Mouse (Mus musculus): Measurements from ENCODE around the gene Minos1.

Minos1 gene

DNA sequence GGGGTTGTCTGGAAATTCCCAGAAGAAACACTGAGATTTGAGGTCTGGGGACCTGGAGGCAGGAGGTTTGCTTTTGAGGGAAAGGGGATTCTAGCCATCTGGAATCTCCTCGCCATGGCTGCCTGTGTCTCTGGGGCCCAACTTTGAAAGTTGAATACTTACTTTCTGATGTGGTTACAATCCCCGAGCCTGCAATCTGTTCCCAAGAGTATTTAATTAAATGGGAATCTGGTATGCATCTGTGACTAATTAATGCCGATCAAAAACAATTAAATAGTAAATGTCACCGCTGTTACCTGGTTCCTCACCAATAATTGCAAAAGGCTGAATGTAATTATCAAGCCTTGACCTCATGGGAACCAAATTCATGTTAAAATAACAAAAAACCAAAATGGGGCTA, 13.7 kb upstream of the Minos1 start:
- no peak for DNase-seq (ENCODE audit: low read depth)

DNA sequence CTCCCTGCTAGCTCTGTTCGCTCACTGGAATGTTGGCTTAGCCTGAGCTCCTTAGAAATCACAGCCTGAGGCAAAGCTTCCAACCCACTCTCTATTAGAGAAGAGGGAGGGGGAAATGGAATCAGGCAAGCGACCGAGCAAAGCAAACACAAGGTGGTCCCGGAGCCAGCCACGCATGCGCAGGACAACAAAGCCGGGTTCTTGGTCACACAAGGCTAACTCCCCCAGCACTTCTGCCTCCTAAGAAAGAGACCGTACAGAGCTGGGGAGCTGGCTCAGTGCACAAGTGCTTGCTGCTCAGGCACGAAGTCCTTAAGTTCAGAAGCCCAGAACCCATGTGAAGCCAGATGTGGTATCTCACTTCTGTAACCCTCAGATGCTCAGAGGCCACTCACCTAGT, 12.1 kb upstream of the Minos1 start:
- no peak for DNase-seq (ENCODE audit: low read depth)

DNA sequence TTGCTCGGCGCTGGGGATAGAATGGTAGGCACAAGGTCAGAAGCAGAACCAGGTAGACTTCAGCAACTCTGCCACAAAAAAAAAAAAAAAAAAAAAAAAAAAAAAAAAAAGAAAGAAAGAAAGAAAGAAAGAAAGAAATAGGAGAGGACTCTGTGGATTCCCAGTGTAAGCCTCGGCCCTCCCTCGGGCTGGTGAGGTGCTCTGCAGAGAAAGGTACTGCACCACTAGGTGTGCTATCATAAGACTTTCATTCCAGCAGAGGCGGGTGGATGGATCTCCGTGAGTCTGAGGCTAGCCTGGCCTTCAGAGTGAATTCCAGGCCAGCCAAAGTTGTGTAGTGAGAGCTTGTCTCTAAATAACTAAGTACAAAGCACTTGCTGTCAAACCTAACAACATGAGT, 10.9 kb upstream of the Minos1 start:
- no peak for DNase-seq (ENCODE audit: low read depth)

DNA sequence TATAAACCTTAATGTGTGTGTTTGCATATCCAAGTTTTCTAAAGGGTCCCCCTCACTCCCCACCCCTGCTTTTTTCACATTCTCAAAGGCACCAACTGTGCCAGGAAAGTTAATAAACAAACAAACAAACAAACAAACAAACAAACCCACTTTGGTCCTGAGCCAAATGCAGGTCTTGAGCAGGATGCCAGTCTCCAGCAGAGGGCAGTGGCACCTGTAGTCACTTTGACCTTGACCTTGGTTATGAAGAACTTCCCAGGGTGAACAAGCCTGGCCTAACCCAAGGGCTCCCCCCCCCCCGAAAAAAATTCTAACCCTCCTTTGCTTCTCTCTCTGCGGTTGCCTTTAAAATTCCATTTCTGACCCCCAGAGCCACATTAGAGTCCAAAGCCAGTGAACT, 9.4 kb upstream of the Minos1 start:
- DNase-seq (ENCODE audit: low read depth): no peak

DNA sequence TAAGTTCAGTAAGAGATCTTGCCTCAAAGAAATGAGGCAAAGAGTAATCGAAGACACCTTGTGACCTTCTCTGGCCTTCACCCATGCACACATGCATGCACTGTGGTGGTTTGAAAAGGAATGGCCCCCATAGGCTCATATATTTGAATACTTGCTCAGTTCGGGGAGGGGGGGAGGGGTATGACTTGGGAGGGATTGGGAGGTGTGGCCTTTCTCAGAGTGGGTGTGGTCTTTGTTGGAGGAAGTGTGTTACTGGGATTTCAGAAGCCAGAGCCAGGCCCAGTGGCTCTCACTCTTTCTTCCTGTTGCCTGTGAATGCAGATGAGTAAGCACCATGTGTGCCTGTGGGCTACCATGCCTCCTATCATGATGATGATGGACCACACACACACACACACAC, 5.1 kb upstream of the Minos1 start:
- DNase-seq (ENCODE audit: low read depth): no peak

DNA sequence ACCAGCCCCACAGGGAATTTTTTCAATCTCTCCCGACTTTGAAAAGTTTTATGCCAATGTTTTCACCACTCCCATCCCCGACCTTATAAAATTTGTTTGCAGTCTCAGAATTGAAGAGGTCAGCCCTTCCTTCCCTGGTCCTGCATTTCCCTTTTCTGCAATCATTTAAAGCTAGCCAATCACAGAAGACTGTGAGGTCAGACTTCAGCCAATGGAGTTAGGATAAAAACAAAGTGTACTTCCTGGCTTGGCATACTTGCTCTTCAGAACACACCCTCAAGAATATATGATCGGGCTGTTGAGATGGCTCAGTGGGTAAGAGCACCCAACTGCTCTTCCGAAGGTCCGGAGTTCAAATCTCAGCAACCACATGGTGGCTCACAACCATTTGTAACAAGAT, 2.2 kb upstream of the Minos1 start:
- DNase-seq (ENCODE audit: low read depth): no peak

DNA sequence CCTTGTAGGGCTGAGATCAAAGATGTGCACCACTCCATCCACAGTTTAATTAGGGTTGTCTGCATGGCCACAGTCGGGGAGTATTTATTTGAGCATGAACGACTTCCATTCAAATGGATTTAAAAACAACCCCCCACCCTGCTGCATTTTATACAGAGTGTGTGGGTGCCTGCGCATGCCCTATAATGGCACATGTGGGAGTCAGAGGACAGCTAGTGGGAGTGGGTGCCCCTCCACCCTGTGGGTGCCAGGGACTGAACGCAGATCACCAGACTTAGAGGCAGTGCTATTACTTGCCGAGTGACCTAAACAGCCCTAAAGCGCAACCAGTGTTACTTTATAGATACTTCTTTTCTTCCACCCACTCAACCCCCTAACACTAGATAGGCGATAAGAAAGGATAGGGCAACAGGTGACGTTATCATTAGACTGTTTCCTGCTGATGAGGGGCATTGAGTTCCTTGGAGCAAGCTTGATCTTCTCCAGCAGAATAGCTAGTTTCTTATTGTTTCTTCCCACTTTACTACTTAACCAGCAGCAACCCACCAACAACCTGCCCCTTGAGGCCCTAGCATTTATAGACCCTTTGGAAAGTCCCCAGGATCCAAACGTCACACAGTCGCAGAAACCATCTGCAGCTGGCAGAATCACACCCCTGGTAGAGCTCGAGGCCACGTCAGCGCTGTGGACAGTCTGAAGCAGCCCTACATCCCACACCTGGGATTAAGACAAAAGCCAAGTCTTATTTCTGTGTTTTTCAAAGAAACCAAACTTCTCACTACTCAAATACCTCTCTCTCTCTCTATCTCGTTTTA, 1.2 kb upstream of the Minos1 start:
- no peak for DNase-seq (ENCODE audit: low read depth)

DNA sequence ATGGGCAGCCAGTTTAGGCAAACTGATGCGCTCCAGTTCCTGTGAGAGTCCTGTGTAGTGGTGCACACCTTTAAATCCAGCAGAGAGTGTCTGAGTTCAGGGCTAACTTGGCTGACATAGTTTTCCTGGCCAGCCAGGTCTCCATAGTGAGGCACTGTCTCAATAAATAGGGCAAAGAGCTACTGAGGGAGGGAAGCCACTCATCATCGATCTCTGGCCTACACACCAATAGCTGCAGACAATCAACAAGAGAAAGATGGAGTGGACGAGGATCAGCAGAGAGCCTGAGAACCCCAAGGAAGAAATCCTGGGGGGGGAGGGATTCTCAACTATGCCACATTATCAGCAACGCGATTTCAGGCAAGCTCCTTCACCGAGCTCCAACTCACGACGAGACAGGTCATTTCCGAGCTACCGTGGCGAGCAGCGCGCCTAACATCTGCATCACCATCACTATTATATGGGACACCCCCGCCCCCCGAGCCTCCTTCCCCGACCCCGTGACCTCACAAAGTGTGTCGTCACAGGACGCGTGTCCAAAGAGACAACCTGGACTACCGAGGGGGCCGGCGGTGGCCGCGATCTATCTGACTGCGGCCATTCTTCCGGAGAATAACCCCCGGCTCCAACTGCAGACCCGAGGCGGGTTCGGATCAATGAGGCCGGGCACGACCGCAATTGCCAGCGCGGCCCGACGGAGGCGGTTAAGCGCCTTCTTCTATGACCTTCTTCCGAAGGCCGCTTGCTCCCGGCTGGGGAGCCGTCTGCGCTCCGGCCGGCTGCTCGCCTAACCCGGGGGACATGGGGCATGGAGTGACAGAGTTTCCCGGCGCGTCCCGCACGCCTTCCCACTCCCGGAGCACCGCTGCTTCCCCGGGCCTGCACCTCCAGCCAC, 860 bp downstream of the Minos1 start:
- peak; percentile 45 for DNase-seq (ENCODE audit: low read depth)

DNA sequence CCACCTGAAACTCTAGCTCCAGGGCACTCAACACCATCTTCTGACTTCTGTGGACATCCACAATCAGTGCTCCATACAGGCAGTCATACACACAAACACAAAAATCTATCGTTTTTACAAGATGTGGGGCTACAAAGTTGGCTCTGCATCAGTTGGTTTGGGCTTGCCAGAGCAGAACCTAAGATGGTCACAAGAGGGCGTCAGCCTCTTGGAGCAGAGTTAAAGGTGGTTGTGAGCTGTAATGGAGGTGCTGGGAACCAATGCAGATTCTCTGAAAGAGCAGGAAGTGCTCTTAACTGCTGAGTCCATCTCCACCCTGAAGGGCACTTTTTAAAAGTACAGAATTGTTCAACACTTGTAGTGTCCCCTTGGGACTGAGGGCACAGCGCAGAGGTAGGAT, 4.4 kb downstream of the Minos1 start:
- no peak for DNase-seq (ENCODE audit: low read depth)

DNA sequence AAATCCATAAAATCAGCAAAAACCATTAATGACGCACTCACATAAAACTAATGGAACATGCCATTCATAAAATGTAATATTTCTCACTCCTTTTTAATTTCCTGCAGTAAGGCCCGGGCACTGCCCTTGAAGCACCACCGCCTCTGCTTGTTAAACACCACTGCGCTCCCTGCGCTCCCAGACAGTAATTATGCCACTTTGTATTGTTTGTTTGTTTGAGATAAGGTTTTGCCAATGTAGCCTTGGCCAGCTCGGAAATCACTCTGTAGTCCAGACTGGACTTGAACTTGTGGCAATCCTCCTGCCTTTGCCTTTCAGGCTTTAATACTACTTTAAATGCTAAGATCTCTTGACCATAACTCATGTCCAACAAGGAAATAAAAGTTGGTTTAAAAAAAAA, 6.0 kb downstream of the Minos1 start:
- no peak for DNase-seq (ENCODE audit: low read depth)

DNA sequence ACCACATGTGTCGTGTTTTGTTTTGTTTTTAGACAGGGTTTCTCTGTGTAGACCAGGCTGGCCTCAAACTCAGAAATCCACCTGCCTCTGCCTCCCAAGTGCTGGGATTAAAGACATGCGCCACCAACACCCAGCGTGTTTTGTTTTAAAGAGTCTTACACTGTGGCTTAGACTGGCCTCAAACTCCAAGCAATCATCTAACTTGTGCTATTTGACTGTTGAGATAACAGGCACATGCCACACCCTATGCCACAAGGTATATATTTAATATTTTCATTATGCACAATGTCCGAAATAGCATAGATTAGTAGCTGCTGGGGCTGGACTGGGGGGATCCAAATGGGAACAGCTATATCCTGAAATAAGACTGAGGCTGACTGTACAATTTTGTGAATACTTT, 8.4 kb downstream of the Minos1 start:
- no peak for DNase-seq (ENCODE audit: low read depth)

DNA sequence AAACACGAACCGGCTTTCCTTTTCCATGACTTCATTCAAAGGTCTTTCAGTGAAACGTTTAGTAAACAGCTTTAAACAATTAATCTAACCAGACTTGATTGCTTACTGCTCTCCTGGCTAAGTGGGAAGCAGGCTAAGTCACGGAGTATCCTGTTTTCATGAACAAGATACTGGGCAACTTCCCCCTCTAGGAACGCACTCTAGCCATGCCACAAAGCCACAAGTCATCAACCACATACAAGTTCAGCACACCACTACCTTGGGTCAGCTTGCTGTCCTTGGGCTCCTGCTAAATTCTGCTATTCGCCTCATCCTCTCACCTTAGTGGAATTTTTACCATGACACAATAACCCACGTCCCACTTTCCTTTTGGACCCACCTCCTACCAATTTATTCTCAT, 9.9 kb downstream of the Minos1 start:
- no peak for DNase-seq (ENCODE audit: low read depth)

DNA sequence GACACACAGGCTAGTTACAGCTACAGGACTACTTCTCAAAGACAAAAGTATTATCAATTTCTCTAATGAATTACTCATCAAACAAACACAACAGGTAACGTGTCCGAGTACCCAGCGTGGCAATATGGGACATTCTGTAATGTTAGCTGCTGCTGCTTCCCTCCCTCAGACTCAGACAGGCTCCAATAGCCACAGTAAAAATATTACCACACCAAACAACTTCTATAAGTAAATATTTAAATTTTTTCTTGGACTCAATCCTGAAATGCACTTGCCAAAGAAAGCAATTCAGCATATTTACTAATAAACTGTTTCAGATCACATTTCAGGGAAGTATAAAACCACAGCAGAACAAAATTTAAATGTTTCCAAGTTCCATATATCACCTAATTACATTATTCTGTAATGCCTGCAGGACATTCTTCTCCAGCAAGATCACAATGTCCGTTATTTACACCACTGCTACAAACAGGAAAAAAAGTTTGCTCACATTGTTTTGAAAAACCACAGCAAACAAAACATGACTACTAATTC, 10.6 kb downstream of the Minos1 start:
- DNase-seq (ENCODE audit: low read depth): no peak

DNA sequence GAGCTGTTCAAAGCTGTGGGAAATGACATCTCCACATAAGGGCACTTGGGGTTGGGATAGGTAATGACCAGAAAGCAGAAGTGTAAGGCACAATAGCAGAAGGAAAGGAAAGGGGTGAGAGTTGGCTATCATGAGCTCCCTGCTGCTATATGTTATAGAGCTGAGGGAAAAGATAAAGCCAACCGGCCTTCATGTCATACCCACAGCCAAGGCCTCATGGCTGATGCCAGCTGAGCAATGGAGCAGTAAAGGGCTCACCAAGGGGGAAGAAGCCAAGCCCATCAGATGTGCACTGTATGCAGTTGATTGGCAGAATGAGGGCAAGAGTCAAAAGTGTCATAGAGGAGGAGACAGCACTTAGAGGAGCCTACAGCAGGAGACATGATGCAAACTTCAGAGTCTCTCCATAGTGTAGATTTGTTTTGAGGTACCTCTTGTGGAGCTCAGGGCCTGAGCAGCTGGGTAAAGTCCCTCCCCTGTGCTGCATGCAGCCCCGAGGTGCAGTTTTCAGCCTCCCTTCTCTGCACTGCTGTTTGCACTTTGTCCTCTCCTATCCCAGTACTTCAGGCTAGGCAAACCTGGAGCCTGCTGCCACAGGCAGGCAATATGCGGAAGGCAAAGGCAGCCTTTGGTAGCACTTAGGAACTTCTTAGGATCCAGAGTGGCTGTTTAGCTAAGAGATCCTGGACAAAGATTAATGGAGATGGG, 14.4 kb downstream of the Minos1 start:
- DNase-seq (ENCODE audit: low read depth): no peak

DNA sequence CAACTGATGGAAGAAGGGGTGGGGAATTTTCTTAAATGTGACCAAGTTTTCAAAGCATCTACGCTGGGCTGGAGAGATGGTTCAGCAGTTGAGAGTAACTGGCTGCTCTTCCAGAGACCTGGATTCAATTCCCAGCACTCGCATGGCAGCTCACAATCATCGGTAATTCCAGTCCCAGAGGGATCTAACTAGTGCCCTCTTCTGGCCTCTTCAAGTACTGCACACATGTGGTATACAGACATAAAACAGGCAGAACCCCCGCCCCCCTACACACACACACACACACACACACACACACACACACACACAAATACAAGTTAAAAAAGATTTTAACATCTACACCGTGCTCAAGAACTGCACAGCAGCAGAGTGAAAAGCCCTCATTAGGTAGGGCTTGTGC, 15.2 kb downstream of the Minos1 start:
- DNase-seq (ENCODE audit: low read depth): no peak

DNA sequence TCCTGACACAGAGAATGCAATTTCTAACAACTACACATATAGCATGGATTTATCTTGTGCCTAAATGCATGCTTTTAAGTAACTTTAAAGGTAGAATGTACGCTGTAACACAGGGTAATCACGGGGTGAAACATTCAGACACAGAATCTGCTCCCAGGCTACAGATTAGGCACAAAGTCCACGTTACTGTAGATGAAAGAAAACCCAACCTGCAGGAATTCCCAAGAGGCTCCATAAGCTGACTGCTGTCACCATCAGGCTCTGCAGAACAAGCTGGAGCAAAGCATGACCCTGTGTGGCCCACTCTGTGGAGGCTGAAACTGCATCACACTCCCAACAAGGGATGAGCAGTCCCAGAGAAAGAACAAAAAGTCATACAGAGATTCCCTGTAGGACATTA, 18.4 kb downstream of the Minos1 start:
- DNase-seq (ENCODE audit: low read depth): no peak

DNA sequence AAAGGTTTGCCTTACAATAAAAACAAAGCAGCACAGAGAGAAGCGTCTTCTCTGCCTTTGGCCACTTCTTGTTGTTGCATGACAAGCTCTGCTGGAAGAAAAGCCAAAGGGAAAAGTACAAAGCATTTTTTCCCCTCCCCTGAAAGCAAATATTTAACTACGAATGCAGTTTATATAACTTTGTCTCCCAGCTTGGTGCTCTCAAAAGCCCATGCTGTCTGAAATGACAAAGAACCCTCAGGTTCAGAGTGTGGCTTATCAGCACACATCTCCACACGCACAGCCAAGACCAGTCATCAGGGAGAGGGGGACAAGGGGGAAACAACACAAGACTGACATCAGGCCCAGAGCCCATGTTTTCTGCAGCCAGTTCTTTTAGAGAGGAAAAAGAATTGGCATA, 19.5 kb downstream of the Minos1 start:
- no peak for DNase-seq (ENCODE audit: low read depth)

DNA sequence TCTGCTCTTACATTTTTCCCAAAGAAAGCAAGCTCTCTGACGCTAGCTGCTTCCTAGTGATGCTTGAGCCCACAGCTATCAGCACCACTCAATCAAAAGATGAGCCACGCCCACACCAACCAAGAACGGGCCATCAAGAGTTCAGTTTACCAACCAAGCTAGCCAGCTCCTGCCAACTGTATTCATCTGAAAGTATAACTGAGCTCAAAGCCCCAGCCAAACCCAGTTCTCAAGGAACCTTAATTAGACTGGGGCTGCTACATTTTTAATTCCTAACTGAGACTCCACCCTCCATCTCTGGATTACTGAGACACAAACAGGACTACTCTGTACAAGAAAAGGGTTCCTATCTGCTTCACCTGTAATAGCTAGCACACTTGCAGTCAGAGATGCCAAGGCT, 20.1 kb downstream of the Minos1 start:
- no peak for DNase-seq (ENCODE audit: low read depth)

DNA sequence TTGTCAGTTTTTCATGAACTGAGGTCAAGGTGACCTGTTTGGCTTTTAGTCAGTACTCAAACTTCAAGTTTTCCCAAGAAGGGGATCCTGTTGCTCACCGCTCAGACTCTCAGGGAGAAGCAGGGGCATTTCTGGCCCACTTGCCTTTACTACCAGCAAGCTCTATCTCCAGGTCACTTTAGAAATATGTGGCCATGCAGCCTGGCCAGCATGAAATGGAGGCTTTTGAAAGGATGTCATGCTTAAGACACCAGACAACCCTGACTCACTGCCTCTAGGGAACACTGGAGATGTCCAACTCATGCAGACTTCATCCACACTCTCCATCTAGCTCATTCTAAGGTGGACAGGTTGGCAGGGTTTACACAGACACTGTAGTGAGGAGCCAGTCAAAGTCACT, 25.5 kb downstream of the Minos1 start:
- DNase-seq (ENCODE audit: low read depth): no peak

DNA sequence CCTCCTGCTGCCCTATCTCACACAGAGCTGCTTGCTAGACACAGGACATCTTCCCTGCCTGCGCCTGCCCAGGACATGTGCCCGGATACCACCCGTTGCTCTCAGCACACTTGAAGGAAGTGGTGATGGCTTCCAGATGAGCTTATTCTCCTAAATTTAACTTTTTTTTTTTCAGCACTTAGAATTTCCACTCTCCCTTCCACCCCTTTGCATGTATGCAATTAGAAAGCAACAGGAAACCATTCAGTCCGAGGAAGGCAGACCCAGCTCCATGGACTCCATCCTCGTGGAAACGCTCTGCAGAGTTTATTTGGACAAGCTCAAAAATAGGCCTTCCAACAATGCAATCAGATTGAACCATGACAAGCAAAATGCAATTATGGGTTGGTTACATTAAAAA, 29.4 kb downstream of the Minos1 start:
- no peak for DNase-seq (ENCODE audit: low read depth)

DNA sequence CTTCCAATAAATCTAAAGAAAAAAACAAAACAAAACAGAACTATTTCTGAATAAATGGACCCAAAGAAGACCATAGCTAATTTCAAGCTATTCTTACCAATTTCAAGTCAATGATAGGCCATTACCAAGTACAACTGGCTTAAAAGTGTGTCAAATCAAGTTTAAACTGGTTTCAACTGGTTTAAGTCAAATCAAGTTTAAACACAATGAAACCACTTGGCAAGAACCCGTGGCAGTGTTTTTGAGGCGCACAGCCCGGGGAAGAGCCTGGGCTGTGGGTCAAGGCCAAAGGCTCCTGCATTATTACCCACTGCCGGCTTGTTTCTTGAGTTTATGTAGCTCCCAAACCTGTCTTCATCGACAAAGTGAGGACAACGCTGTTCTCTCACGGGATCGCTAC, 30.6 kb downstream of the Minos1 start:
- no peak for DNase-seq (ENCODE audit: low read depth)

DNA sequence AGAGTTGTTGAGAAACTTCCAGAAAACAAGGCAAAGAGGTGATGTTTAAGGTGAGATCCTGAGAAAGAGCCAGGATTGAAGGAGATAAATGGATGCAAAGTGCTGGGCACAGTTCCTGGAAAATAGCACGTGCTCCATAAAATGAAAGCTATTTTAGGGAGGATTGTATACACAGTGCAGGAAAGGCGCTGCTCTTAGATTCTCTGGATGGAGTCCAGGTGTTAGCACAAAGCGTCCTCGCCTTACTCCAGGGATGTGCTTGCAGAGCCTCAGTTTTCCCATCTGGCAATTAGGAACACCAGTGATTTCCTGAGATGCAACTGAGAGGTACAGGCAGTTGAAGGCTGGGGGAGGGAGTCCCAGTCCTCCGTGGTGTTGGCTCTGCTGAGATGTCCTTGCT, 34.7 kb downstream of the Minos1 start:
- no peak for DNase-seq (ENCODE audit: low read depth)

DNA sequence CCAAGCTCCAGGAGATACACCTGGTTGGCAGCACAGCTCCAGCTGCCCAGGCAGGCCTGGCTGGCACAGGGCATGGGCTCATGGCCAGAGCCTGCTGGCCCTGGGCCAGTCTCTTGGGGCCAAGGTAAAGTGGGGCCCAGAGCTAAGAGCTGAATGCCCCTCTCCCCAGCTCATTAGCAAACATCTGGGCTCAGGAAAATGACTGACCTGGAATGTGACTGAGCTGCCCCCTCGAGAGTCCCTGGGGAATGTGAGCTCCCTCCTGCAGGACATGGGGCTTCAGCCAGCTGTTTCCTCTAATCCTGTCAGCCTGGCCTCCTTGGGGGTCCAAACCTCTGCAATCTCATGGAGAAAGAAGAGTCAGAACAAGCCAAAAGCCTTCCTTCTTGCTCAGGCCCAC, 35.5 kb downstream of the Minos1 start:
- DNase-seq (ENCODE audit: low read depth): no peak

Data from c-Kit-positive CD71-negative TER-119-negative erythroid progenitor cells, embryonic 14.5 days (primary cell).